Mouse (Mus musculus): ENCODE data around the gene Pcp2. TPM values are rescaled to one million over a fixed set of nuclear protein-coding genes. Genes with fewer than 3 reads are reported as not detected.
A peak's percentile ranks its signal among the peaks of the same experiment; 100 is the strongest.
"Not testable (repeated sequence)": the region's sequence is repeated elsewhere in the genome, so short reads cannot be mapped to it uniquely, and the experiment has no call there.

Gene Pcp2
- polyA plus RNA-seq, 2 experiments from 2014 or later = not detected

DNA sequence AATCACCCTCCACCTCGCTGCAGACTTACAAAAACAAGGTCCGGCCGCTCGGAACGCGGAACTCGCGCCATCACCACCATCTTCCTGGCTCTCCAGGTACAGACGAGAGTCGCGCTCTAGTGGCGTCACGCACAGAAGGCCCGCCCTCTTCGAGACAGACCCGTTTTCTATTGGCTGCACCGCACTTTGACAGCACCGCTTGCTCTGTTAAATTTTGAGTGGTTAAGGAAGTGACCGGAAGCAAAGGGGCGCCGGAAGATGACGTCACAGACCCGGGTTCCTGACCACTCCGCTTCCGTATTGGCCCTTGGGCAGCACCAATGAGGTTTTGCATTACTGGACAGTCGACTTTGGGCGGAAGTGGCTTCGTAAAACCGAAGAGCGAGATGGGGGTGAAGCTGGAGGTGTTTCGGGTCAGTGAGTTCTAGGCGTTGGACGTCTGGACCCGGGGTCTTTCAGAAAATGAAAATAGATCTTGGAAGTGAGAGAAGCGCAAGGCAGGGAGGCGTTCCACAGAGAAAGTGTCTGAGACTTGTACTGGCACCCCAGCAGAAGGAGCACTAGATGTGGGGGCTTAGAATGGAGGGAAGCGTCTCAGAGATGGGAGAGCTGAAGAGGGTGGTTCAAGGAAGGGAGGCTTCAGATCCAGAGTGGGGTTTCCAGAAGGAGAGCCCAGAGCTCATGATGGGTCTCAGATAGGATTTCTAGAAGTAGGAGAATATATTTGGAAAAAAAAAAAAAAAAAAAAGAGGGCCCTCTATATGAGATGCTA lies 4.0 kb downstream of the Pcp2 start, which contains the start of the genes Xab2 and Pet100:
Gene Xab2, minus strand, starts transcription at position 118 of the 772 bp plus-strand sequence.
Gene Pet100, plus strand, starts transcription at position 350 of the 772 bp plus-strand sequence.
- ATAC-seq = peak; percentile 95

DNA sequence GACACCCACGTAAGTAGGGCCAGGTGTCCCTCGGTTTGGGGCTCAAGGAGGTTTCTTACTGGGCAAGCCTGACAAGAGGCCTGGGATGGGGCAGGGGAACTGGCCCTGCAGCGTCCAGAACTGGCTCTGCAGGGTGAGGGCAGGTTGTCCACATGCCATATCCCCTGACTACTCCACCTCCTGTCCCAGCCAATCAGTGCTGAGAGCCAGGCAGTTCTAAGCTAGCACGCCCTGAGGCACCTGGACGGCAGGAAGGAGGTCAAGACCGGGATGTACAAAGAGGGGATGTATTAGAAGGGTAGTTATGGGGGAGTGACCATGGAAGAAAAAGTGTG lies 15.6 kb downstream of the Pcp2 start:
- ATAC-seq = no peak

DNA sequence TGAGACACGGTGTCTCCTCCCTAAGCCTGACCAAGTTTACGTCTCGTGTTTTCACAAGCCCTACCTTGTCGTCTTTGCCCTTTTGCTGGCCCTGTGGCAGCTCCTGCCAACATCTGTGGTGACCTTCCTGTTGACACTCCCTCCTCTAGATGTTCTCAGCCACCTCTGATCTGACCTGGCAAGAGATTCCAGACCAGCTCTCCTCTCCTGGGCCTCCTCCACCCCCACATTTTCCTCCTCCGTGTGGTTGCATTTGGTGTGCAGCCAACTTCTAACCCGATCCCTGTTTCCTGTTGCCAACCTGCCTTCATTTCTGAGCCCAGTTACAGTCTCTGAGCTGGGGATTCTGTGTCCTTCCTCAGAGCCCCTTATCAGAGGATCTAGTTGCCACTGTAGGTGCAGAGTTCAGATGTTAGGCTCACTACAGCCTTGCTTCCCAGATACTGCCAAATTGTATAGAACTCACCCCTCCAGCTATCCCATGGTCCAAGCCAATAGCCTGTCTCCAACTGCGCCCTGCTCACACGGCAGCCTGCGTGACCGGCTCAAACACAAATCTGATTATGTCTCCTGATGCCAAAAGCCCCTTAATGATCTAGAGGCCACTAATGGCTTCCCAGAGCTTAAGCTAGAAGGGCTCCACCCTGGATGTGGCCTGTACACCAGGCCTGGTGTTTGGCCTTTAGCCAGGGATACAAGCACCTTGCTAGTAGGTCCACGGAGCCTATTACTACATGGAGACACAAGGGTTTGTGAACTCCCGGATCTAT lies 16.1 kb downstream of the Pcp2 start:
- no peak for ATAC-seq

DNA sequence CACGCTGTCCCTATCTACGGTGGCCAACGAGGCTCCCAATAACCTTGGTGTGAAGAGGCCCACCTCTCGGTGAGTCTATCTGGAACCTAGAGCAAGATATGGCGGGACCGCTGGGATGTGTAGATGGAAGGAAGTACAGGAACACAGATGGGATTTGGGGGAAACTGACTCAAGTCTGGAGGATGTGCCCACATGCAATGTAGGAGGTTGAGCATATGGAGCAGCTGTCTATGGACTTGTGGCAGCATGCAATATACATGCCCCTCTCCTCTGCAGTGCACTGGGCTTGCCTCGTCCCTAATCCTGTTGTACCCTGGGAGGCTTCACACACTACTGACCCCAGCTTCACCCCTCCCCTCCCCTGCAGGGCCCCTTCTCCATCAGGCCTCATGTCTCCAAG lies 17.5 kb downstream of the Pcp2 start:
- no peak for ATAC-seq

DNA sequence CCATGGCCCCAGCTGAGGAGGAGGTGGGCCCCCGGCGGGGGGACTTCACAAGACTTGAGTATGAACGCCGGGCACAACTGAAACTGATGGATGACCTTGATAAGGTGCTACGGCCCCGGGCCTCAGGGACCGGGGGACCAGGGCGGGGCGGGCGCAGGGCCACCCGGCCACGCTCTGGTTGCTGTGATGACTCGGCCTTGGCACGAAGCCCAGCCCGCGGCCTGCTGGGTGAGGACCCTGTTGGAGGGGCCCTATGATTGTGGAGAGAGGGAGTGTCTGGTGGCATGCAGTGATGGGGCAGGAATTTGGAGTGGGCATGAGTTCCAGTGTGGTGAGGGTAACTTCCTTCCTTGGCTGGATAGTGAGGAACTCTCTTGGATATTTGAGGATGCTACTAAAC lies 18.8 kb downstream of the Pcp2 start:
- no peak for ATAC-seq

DNA sequence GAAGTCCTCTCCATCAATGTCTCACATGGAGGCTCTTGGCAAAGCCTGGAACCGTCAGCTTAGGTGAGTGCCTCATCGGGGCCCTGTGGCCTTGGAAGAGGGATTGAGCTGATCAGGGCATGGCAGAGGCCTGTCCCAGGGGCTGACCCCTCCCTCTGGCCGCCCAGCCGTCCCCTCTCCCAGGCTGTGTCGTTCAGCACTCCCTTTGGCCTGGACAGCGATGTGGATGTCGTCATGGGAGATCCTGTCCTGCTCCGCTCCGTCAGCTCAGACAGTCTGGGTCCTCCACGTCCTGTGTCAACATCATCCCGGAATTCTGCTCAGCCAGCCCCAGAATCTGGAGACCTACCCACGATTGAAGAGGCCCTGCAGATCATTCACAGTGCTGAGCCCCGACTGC lies 21.9 kb downstream of the Pcp2 start:
- ATAC-seq = no peak

DNA sequence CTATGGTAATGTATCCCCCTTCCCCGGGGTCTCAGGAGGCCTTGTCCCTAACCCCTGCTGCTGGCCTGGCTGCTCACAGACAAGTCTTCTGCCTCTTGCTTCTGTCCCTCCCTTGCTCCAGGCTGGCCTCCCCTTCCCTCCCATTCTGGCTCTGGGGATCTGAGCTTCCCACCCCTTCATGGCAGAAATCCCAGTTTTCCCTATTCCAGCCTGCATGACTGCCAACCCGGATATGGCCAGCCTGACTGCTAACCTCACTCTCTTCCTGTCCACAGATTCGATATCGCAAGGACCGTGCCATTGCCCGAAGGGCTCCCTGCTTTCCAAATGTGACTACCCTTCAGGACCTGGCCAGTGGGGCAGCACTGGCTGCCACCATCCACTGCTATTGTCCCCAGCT lies 24.9 kb downstream of the Pcp2 start:
- ATAC-seq = no peak

DNA sequence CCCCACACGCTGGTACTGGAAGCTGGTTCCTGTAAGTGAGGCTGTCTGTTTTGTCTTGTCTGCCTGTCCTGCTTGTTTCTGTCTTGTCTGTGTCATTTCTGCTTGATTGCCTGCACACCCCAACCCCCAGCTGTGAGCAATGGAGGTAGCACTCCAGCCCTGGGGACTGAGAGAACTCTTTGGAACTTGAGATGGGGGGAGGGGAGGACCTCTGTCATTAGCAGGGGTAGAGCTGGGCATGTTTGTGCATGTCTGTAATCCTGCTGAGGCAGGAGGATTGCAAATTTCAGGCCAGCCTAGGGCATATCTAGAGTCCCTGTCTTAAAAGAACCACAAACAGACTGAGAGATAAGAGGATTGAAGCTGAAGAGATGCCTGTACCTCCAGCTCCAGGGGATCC lies 26.1 kb downstream of the Pcp2 start:
- no peak for ATAC-seq

DNA sequence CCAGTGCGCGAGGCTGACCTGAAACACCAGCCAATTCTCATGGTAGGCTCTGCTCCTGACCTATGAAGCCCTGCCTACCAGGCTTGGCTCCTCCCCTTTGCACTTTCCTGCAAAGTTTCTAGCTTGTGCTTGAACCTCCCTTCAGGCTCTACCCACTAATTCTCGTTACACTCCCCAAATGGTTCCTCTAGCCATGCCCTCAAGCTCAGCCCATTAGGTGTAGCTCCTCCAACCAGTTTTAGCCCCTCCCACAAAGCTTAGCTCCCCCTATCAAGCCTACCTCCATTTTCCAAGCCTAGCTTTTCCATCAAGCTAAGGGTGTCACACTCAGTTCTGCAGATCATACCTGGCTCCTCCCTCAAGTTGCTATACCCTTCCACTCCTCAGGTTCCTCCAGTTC lies 27.3 kb downstream of the Pcp2 start:
- ATAC-seq = no peak

DNA sequence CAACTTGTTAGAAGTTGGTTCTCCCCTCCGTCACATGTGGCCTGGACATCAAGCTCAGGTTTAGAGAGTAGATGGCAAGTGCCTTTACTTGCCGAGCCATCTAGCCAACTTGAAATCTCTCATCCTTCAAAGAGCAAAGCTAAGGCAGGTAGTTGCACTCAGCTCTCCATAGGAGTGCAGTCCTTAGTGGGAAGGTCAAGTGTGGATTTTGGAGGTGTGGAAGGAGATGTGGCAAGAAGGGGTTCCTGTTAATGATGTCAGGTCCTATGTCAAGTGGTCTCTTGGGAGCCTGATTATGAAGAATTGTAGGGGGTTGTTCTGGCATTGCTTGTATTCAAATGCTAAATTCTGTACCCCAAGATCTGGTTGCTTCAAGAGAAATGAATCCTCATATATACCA lies 30.9 kb downstream of the Pcp2 start:
- no peak for ATAC-seq

DNA sequence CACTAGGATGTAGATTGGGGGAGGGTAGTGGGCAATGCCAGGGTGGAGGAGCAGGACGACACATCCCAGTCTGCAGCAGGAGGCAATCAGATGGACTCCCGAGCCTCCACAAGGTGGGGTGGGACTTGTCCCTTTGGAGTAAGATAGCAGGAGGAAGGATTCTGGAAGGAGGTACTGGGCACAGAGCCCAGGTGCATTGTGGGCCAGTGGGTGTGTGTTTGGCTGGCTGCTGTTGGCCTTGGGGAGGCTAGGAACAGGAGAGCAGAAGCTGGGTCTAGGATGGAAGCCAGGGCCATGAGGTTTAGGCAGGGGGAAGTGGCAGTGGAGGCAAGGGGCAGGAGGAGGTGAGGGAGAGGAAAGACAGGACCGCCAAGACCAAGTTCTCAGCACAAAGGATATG lies 31.9 kb downstream of the Pcp2 start:
- no peak for ATAC-seq

DNA sequence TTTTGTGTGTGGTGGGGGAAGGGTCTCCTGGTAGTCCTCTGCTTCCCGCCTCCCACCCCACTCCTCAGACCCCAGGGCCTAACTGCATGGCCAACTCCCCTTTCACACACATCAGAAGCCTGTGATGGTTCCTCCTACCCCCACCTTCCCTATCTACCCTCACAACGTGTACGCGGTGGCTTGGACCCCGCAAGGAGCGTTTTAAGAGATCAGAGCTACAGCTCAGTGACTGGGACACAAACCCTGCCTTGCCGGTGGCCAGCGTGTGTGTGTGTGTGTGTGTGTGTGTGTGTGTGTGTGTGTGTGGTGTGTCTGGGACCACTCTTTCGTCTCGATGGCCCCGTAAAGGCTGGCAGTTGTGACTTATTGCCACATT lies 37.1 kb downstream of the Pcp2 start:
- no peak for ATAC-seq

DNA sequence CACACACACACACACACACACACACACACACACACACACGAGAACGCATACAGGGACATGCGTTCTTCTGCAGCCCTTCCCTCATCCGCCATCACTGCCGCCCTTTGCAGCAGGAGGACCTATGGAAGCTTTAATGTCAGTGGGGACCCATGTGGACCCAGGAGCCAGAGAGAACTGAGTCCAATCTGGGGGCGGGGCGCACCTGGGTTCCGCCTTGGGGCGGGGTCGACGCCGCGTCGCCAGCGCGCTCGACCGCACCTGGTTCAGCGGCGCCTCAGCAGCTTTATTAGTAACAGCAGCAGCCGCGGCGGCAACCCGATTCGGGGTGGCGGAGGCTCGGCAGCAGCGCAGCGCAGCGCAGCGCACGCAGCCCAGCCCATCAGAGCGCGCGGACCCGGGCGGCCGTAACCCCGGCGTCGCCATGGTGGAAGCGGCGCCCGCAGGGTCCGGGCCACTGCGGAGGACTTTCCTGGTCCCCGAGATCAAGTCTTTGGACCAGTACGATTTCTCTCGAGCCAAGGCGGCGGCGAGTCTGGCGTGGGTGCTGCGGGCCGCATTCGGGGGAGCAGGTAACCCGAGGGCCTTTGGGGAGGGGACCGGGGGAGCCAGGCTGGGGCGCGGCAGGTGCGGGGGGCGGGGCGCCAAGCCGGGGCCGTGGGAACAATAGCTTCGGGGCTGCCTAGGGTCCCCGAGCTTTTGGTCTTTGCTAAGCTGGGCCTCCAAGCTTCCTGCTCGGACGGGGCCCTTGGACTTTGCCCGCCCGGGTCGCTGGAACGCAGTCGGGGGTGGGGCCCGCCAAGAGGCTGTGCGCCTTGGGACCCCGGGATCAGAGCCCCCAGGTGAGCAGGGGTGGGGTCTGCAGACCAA lies 37.7 kb downstream of the Pcp2 start:
- peak; percentile 46 for ATAC-seq

DNA sequence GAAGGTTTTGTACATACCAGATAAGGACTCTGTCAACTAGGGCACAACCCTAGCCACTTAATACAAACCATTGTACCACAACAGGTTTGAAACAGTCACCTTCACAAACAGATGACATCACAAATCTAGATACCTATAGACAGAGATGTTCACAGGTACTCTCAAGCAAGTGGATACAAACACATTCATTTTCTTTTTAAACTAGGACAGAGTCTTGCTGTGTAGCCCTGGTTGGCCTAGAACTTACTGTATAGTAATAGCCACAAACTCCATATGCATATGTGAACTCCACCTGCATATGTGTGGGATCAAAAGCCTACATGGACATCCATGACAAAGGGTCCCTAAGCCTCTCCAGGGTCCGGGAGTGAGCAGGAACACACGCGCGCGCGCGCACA lies 38.4 kb downstream of the Pcp2 start, which contains the start of gene Camsap3:
Gene Camsap3, plus strand, starts transcription at position 301 of the 398 bp plus-strand sequence.
- no peak for ATAC-seq

DNA sequence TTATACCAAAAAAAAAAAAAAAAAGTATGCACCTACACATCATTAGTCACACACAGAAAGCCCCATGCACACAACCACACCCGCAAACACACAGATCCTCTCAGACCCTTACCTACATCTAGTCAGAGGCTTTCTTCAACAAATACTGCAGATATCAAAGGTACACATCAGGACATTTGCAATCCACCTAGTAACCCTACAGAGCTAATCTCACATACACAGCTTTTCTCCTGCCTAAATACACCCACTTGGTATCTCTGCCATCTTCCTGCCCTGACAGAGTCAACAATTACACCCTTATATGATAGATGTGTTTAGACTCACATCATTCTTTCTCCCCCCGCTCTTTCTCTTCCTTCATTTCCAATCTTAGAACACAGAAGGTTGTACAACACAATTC lies 38.9 kb downstream of the Pcp2 start:
- no peak for ATAC-seq

DNA sequence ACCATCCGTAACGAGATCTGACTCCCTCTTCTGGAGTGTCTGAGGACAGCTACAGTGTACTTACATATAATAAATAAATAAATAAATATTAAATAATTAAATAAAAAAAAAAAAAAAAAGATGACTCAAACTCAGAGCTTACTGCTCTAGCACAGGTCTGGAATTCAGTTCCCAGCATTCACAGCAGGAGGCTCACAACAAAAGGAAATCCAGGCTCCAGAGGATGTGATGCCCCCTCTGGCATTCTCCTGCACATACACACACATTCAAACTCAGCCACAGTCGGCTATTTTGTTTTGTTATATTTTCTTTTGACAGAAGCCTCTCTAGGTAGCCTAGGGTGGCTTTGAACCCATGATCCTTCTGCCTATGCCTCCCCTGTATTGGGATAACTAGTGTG lies 43.4 kb downstream of the Pcp2 start:
- not testable (repeated sequence) for ATAC-seq

DNA sequence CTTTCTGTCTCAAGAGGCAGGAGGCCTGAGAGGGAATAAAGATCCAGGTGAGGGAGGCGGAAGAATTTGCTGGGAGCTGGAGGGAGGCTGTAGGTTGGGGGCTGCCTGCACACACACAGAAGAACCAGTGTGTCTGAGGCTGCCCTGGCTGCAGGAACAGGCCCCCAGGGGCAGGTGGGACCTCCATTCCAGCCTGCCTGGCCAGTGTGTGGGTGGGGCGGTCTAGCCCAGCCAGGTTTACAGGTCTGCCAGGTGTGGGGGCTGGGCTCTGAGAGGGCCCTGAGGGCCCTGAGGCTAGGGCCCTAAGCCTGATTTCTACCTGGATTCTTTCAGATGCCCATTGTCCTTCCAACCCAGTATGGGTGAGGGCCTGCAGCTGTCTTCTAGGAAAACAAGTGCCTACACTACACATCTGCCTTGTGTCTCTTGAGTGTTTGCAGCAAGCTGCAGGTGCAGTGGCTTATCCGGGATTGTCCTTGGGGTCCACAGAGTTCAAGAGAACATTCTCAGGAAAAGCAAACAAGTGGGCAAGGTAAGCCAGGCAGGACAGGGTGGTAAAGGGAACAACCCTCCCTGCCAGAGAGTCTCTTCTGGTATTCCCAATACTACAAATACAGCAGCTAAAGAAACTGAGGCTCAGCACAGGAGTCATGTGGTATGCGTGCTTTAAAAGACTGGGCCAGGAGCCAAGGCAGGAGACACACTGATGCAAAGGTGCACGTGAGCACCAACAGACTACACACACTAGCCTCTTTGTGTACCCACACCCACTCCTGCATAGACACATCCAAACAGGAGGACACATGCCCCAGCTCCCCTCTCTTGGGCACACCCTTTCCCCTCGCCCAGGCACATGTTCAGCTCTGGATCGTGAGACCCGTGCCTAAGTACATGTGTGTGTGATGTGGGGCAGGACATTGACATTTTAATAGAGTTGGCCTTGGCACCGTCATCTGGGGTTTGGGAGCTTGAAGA lies 45.7 kb downstream of the Pcp2 start:
- no peak for ATAC-seq

DNA sequence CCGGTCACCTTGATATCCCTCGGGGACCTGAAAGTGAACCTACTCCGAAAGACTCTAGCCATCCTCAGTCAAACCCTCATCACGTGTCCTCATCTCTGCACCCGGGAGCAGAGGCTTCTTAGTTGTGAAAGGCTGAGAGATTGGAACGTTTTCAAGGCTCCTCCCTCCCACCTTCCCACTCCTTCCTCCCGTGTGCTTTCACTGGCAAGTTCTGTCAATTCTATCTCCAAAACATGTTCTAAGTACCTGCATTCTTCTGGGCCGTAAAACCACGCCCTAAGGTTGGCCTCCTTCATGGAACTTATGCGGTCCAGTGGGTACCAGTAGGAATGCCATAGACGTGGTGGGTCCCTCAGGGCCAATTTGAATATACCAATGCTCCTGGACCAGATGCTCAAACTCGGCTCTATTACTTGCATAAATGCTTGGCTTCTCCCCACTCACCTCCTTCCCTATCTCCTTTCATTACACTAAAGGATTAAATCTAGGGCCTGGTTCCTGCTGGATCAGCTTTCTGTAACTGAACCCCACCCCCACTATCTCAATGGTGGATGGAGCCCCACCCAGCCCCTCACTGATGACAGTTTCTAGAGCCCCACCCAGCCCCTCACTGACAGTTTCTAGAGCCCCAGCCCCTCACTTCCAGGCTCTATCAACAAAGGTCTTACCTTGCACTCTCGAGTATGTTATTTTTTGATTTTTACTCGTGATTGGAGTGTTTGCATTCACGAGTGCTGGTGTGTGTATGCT lies 49.0 kb downstream of the Pcp2 start:
- ATAC-seq = no peak

DNA sequence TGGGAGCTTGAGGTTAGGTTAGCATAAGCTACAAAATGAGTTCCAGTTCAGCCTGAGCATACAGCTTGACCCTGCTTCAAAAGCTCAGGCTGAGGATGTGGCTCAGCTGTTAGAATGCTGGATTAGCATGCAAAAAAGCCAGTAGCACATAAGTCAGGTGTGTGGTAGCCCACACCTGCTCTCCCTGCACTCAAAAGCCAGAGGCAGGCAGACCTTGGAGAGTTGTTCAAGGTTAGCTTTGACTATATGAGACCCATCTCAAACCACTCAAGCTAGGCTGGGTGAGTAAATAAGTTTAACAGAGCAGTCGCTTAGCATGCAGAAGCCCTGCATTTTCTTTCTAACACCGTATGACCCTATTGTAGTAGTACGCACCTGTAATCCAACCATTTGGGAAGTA lies 50.8 kb downstream of the Pcp2 start:
- no peak for ATAC-seq
